Mouse (Mus musculus): ENCODE data around the gene Spint3.
A peak's percentile ranks its signal among the peaks of the same experiment; 100 is the strongest.
"Not testable (repeated sequence)": the region's sequence is repeated elsewhere in the genome, so short reads cannot be mapped to it uniquely, and the experiment has no call there.

The Spint3 gene

GRCm38 (mm10) chr2:164573359-164573758, at the start of gene Spint3:
Gene Spint3, minus strand, starts transcription at chr2:164573459.
- DNase-seq (ENCODE audit: low spot score in 2 of 2), result not testable (repeated sequence)

GRCm38 (mm10) chr2:164621775-164622174, 48.5 kb upstream of the Spint3 start:
- no peak for DNase-seq (ENCODE audit: low spot score in 2 of 2)

DNA sequence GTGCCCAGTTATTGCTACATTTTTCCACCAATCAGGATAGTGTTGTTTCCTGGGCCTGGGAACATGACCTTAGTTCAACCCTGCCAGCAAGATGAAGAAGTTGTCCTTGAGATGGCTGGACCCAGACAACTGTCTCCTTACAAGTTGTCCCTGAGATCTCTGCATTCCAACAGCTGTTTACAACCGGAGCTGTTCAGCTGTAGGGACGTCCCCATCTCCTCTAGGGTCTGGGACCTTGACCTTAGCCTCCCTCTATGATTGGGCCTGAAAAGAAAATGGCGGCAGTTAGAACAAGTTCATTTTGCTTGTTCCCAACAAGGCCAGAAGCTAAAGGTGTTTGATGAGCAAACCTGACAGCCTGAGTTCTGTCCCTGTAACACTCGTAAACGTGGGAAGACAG, 45.8 kb upstream of the Spint3 start:
- DNase-seq (ENCODE audit: low spot score in 2 of 2), result no peak

GRCm38 (mm10) chr2:164615386-164615785, 42.1 kb upstream of the Spint3 start:
- DNase-seq (ENCODE audit: low spot score in 2 of 2), result no peak

DNA sequence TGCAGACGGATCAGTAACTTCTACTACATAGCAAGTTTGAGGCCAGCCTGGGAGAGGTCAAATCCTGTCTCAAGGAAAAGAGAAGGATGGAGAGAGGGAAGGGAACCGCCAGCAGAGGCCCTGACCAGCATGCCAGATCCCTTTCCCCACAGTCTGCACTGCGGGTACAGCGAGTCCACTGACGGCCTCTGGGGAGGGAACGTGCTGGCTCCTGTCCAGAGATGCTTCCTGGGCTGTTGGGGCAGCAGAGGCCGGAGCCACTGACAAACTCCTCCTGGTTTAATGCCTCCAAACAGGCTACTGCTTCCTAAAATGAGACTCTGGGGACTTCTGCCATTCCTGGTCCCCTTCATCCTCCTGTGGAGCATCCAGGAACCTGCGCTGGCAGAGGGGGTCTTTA, 40.2 kb upstream of the Spint3 start, which contains the start of the genes Wfdc6b and Wfdc8:
Wfdc6b (plus strand) TSS at position 52 of the 400 bp plus-strand sequence.
Wfdc8 (minus strand) TSS at position 156 of the 400 bp plus-strand sequence.
- peak; percentile 14 to 47 for DNase-seq (ENCODE audit: low spot score in 2 of 2)

DNA sequence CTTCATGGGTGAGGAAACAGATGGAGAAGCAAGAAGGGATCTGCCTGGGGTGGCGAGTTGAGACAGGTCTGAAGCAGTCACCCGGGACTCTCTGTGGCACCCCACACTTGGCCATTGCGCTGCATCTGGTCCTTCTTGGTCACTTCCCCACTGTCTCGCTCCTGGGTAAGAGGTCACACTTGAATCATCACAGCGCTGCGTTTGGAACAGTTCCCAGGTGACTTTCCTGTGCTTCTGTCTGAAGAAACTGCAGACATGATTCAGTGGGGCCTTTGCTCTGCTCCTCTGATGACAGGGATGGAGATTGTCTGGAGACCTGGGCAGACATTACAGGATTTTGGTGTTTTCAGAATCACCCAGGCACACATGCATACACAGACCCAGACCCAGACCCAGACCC, 35.5 kb upstream of the Spint3 start:
- DNase-seq (ENCODE audit: low spot score in 2 of 2), result no peak

- no peak for DNase-seq (ENCODE audit: low spot score in 2 of 2)
Observed at GRCm38 (mm10) chr2:164604411-164604810, 31.2 kb upstream of the Spint3 start.

DNA sequence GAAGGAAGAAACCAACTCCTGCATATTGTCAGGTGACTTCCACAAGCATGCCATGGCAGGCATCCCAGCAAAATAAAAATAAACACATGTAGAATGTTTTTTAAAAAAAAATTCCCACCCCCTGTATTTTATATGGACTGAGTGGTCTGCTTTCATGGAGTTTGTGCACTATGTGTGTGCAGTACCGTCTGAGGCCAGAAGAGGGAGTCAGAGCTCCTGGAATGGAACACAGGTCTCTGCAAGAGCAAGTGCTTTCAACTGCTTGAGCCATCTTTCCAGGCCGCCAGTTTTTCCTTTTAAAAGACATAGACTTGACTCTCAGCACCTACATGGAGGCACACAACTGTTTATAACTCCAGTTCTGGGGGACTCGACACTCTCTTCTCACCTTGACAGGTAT, 30.2 kb upstream of the Spint3 start:
- no peak for DNase-seq (ENCODE audit: low spot score in 2 of 2)

GRCm38 (mm10) chr2:164600179-164600578, 26.9 kb upstream of the Spint3 start:
- no peak for DNase-seq (ENCODE audit: low spot score in 2 of 2)

- no peak for DNase-seq (ENCODE audit: low spot score in 2 of 2)
Observed at GRCm38 (mm10) chr2:164593494-164593893, 20.2 kb upstream of the Spint3 start, which contains the start of gene Eppin. Gene Eppin, minus strand, starts transcription at chr2:164593594.

DNA sequence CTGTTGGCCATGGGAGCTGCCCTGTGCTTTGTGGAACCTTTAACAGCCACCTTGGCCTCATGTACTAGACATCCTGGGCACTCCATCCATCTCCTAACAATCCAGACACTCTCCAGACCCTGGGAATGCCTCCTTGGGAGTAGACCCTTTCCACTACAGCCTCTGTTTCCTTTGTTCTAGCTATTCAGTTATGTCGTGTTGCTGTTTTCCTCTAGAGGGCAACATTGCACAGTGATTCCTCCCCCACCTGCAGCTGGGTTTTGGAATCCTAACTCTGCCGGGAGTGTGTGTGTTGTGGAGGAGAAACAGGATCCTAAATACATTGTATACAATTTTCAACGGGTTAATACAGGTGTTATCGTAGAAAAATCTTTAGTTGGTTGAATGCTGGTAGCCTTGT, 18.8 kb upstream of the Spint3 start:
- no peak for DNase-seq (ENCODE audit: low spot score in 2 of 2)

- peak; percentile 14 to 24 for DNase-seq (ENCODE audit: low spot score in 2 of 2)
Observed at GRCm38 (mm10) chr2:164585025-164585725, 11.9 kb upstream of the Spint3 start, which contains the start of gene Wfdc6a. Gene Wfdc6a, minus strand, starts transcription at chr2:164585447.

- DNase-seq (ENCODE audit: low spot score in 2 of 2), result no peak
Observed at GRCm38 (mm10) chr2:164567460-164567859, 5.8 kb downstream of the Spint3 start.

- DNase-seq (ENCODE audit: low spot score in 2 of 2), result no peak
Observed at GRCm38 (mm10) chr2:164566997-164567396, 6.3 kb downstream of the Spint3 start.

- no peak for DNase-seq (ENCODE audit: low spot score in 2 of 2)
Observed at GRCm38 (mm10) chr2:164564346-164564745, 8.9 kb downstream of the Spint3 start.

- DNase-seq (ENCODE audit: low spot score in 2 of 2), result no peak
Observed at GRCm38 (mm10) chr2:164563339-164564038, 9.8 kb downstream of the Spint3 start.

DNA sequence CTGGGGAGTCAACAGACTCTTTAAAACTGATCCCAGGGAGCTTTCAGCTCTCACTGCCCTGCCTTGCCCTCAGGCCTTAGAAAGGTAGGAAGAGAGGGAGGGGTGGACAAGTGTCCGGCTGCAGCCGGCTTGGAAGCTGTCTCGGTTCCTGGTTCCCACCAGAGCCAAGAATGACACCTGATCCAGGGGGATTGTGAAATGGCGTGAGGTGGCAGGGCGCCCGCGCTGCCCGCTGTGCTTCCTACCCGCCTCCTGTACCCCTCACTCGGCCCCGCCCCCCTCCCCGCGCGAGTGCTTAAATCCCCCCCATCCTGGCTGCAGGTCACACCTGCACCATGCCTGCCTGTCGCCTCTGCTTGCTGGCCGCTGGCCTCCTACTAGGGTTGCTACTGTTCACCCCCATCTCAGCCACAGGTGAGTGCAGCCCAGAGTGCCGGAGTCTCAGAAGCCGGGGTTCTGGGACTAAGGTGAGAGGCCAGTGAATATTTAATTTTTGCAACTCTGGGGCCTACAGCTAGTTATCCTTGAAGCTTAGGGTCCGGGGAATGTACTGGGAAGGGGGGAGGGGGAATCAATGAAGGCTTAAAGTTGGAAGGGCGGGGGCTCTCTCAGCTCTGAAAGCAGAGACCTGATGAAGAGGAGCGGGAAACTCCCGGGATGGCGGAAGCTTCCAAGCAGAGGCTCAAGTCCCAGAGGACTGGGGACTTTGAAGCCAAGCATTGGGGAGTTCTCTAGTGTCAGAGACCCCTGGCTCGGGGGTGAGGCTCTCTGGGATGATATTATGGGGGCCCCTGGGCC, 10.7 kb downstream of the Spint3 start, which contains the start of gene Wfdc2:
Wfdc2 (plus strand) TSS at position 23 of the 798 bp plus-strand sequence.
- no peak for DNase-seq (ENCODE audit: low spot score in 2 of 2)

DNA sequence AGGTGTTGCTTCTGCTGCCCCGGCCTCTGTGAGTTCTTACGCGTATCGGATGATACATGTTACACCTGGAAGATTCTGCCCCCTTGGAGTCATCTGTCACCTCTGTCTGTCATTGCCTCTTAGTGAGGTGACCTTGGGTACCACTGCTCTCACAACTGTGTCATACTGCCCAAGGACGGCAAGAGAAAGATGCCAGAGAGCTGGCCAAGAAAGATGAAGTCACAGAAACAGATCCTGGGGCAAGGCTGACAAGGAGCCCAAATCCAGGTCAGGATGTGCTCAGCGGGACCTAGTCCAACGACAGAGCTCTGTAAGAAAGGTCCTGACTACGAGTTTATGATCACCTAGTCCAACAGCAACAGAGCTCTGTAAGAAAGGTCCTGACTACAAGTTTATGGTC, 13.2 kb downstream of the Spint3 start:
- no peak for DNase-seq (ENCODE audit: low spot score in 2 of 2)

- no peak for DNase-seq (ENCODE audit: low spot score in 2 of 2)
Observed at GRCm38 (mm10) chr2:164558991-164559645, 14.1 kb downstream of the Spint3 start.

GRCm38 (mm10) chr2:164558426-164558825, 14.8 kb downstream of the Spint3 start:
- DNase-seq (ENCODE audit: low spot score in 2 of 2), result no peak

- no peak for DNase-seq (ENCODE audit: low spot score in 2 of 2)
Observed at GRCm38 (mm10) chr2:164551502-164551901, 21.8 kb downstream of the Spint3 start.

DNA sequence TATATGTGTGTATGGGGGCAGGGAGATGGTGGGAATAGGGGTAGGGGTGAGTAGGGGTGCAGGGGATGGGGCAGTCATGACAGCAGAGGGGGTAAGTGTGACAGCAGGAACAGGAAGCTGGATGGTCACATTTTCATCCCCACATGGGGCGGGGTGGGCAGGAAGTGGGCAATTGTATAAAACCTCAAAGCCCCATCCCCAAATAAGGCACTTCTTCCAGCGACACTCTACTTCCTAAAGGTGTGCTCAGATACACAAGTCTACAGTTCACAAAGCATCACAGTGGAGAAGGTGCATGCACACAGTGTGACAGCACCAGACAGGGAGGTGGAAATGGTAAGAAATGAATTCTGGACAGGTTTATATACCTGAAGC, 22.4 kb downstream of the Spint3 start:
- DNase-seq (ENCODE audit: low spot score in 2 of 2), result no peak

Measured in heart, adult 9 months (tissue).